Mouse (Mus musculus) heart, postnatal 25 days (tissue): ENCODE data around the gene Rap2a. TPM values are rescaled to one million over a fixed set of nuclear protein-coding genes. Genes with fewer than 3 reads are reported as not detected.
A peak's percentile ranks its signal among the peaks of the same experiment; 100 is the strongest.

Experiments
- DNase-seq: peaks from one replicate; pipeline ENCODE4 v3.0.0; 2022; ENCODE audit warnings: low spot score
- intact Hi-C: fragments of 180-260 bp; cut with DNase I; formaldehyde crosslinking; loops from one replicate; pipeline ENCODE4 v1.15.1; 2025
- total RNA-seq, 2 experiments: library from RNA; stranded (reverse); gene quantifications; 2 replicates each; pipeline ENCODE4 v1.2.3; 2021

The Rap2a gene
- total RNA-seq, 2 experiments from 2014 or later: 12.9 to 14.0 TPM

GRCm38 (mm10) chr14:120534841-120535271 is 56.6 kb downstream of the Rap2a start:
- peak; percentile 11 for DNase-seq
- intact Hi-C loops: loop anchor here (5.0 kb wide), 1 partner anchor 58 kb away; the partner anchor contains the start of gene Rap2a

GRCm38 (mm10) chr14:120535446-120535845 is 57.2 kb downstream of the Rap2a start:
- intact Hi-C loops: no loop called here

GRCm38 (mm10) chr14:120535924-120536323 is 57.7 kb downstream of the Rap2a start:
- no peak for DNase-seq
- intact Hi-C loops: no loop called here

More at GRCm38 (mm10) chr14:120535446-120535845, 57.2 kb downstream of the Rap2a start:
- DNase-seq: no peak

- intact Hi-C loops: no loop called here
- DNase-seq: no peak
These were observed 60.9 kb downstream of the Rap2a start for GRCm38 (mm10) chr14:120539128-120539527.

- DNase-seq: no peak
These were observed 61.4 kb downstream of the Rap2a start for GRCm38 (mm10) chr14:120539626-120540025.

GRCm38 (mm10) chr14:120542445-120542844 is 64.2 kb downstream of the Rap2a start:
- intact Hi-C loops: no loop called here
- no peak for DNase-seq

More at GRCm38 (mm10) chr14:120539626-120540025, 61.4 kb downstream of the Rap2a start:
- intact Hi-C loops: no loop called here

- no peak for DNase-seq
- intact Hi-C loops: no loop called here
These were observed 64.7 kb downstream of the Rap2a start for GRCm38 (mm10) chr14:120542976-120543375.

DNA sequence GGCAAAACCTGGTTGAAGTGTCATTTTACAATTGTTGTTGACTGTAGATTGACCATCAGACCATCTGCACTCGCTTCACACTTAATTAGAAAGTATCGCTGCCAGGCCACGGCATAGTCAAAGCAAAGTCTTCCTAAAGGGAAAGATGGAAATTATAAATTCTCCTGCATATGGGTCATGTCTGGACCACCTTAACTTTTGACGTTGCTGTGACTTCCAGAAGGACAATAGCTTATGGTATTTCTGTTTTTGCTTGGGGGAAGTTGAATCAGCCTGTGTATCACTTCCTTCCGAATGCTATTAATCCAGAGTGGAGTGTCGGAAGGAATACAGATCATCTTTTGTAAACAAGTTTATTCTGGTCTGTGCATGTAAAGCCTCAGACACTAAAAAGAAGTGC is 65.6 kb downstream of the Rap2a start:
- no peak for DNase-seq
- intact Hi-C loops: loop anchor here (2.0 kb wide), 1 partner anchor 65 kb away; the partner anchor contains the start of gene Rap2a

GRCm38 (mm10) chr14:120544495-120544894 is 66.3 kb downstream of the Rap2a start:
- no peak for DNase-seq
- intact Hi-C loops: loop anchor here (2.0 kb wide), 1 partner anchor 66 kb away; the partner anchor contains the start of gene Rap2a

DNA sequence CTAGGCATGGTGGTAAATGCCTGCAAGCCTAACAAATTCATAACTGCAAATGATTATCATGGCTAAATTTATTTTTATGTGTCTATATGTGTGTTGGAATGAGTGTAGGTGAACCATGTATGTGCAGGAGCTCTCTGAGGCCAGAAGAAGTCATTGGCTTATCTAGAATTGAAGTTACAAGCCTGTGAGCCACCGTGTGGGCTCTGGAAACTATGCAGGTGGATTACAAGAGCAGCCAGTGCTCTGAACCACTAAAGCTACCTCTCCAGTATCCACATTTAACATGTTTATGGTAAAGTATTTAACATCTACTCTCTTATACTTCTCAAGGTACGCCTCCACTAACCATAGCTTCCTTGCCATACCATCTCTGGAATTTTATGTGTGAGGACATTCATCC is 66.7 kb downstream of the Rap2a start:
- intact Hi-C loops: loop anchor here (2.0 kb wide), 1 partner anchor 66 kb away; the partner anchor contains the start of gene Rap2a
- DNase-seq: no peak

Other genes with a start within 250 kb of the Rap2a start
- 100 to 1,000 TPM; 234 to 252 TPM for gene Mbnl2, start 202.8 kb upstream of the Rap2a start, total RNA-seq